Mouse (Mus musculus) liver, adult 10 weeks (tissue): Measurements from ENCODE around the gene Gm8947. TPM values are rescaled to one million over a fixed set of nuclear protein-coding genes. Genes with fewer than 3 reads are reported as not detected.

Source experiments
- polyA plus RNA-seq: library from polyadenylated mRNA; stranded (reverse); fragments of 350-450 nt; fragmentation: Illumina TruSeq; extraction: RNeasy Lipid Tissue Mini Kit (QIAGEN cat#74804); gene quantifications from one replicate; pipeline ENCODE4 v1.2.3, GENCODE M21; 2014; ENCODE audit warnings: low read depth, low replicate concordance

Gm8947 gene
- polyA plus RNA-seq, result not detected

DNA sequence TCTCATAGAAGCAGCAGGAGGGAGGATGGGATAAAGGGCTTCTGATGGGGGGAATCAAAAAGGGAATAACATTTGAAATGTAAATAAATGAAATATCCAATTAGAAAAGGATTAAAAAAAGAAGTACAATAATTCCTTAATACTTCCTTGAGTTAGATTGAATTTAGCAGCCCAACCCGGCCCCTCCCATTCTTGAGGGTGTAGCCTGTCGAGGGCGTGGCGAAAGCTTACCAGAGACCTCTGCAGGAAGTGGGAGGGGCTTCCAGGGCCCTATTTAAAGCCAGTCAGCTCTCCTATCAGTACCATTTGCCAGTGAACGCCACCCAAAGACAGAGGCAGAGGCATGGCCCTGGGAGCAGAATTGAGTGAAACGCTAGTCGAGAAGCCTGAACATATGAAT is at the start of gene Gm8947:
TSS of gene Gm8947 (plus strand) at position 302 of the 400 bp plus-strand sequence.

DNA sequence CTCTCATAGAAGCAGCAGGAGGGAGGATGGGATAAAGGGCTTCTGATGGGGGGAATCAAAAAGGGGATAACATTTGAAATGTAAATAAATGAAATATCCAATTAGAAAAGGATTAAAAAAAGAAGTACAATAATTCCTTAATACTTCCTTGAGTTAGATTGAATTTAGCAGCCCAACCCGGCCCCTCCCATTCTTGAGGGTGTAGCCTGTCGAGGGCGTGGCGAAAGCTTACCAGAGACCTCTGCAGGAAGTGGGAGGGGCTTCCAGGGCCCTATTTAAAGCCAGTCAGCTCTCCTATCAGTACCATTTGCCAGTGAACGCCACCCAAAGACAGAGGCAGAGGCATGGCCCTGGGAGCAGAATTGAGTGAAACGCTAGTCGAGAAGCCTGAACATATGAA is 9.9 kb upstream of the Gm8947 start, which contains the start of gene Gm47985:
TSS of gene Gm47985 (plus strand) at position 272 of the 400 bp plus-strand sequence.

DNA sequence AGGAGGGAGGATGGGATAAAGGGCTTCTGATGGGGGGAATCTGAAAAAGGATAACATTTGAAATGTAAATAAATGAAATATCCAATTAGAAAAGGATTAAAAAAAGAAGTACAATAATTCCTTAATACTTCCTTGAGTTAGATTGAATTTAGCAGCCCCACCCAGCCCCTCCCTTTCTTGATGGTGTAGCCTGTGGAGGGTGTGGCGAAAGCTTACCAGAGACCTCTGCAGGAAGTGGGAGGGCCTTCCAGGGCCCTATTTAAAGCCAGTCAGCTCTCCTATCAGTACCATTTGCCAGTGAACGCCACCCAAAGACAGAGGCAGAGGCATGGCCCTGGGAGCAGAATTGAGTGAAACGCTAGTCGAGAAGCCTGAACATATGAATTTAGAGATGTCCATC is 5.9 kb downstream of the Gm8947 start, which contains the start of gene Gm47995:
TSS of gene Gm47995 (plus strand) at position 329 of the 400 bp plus-strand sequence.

DNA sequence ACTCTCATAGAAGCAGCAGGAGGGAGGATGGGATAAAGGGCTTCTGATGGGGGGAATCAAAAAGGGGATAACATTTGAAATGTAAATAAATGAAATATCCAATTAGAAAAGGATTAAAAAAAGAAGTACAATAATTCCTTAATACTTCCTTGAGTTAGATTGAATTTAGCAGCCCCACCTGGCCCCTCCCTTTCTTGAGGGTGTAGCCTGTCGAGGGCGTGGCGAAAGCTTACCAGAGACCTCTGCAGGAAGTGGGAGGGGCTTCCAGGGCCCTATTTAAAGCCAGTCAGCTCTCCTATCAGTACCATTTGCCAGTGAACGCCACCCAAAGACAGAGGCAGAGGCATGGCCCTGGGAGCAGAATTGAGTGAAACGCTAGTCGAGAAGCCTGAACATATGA is 11.6 kb downstream of the Gm8947 start, which contains the start of gene 3110040M04Rik:
TSS of gene 3110040M04Rik (plus strand) at position 304 of the 400 bp plus-strand sequence.

GRCm38 (mm10) chr1:151209824-151210355 is 17.7 kb downstream of the Gm8947 start, which contains the start of gene Gm47996:
TSS of gene Gm47996 (plus strand) at chr1:151210131.

Other genes with a start within 250 kb of the Gm8947 start
- gene Hmcn1, start 198.9 kb upstream of the Gm8947 start, polyA plus RNA-seq, result 0.53 TPM
- gene Gm47985, start 9.8 kb upstream of the Gm8947 start, polyA plus RNA-seq, result not detected
- gene Gm47995, start 6.1 kb downstream of the Gm8947 start, polyA plus RNA-seq, result not detected
- gene 3110040M04Rik, start 11.7 kb downstream of the Gm8947 start, polyA plus RNA-seq, result not detected
- gene Gm47996, start 17.8 kb downstream of the Gm8947 start, polyA plus RNA-seq, result not detected
- gene Ivns1abp, start 152.1 kb downstream of the Gm8947 start, polyA plus RNA-seq, result 113 TPM
- gene Swt1, start 236.1 kb downstream of the Gm8947 start, polyA plus RNA-seq, result 22.2 TPM
- gene Trmt1l, start 236.2 kb downstream of the Gm8947 start, polyA plus RNA-seq, result 21.0 TPM